8 mouse cellular contexts compared by ENCODE assay signal in the genomic region with DNA sequence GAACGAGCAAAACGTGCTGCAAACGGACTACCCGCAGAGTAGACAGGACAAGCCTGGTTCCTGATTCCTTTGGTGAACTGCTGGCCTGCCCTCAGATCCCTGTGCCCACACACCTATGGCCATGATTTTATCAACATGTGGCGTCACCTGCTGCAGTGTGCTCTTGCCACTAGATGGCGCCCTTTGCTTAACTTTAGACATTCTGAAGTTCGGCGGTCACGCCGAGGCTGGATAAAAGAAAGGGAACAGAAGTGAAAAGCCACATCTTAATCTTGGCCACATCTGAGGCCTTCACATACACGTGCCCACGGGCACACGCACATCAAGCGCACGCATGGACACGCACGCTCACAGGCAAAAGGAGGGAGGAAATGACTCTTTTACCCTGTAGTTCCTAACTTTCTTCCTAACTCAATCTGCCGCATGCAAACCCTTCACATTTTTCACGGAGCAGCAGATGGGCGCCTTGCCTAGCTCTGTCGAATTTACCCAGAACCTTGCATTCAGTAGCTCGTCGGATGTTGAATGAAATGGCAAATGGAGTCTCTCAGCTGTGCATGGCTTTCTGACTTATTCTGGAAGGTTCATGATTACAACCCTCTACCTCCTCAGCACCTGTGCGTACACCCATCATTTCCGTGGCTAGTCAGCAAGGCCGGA. TPM values are rescaled to one million over a fixed set of nuclear protein-coding genes. Genes with fewer than 3 reads are reported as not detected.
DNase-seq lines count a peak whose midpoint lies in the region; ATAC-seq lines count a peak whose summit lies in the region.

No protein-coding gene starts in this region.

- ATAC-seq in frontal cortex, adult (ENCODE audit: low TSS enrichment) = peak; percentile 95
- peak; percentile 92 for ATAC-seq in hindbrain, embryonic 16.5 days
- ATAC-seq in megakaryocyte, adult 5-6 weeks (ENCODE audit: poor library complexity, severe bottlenecking) = peak; percentile 86

- H3K27me3 ChIP-seq in hindbrain, embryonic 16.5 days (replicated peaks; ENCODE audit: control insufficient read depth, insufficient read depth, low read length) = no peaks in the 10 kb centered on the region

- H3K4me3 ChIP-seq in hindbrain, embryonic 16.5 days (ENCODE audit: low read length) = no peak overlapping the region

- H3K4me2 ChIP-seq in hindbrain, embryonic 16.5 days (ENCODE audit: low read length) = peak overlapping the region; percentile 42

- no peaks in the 10 kb centered on the region for H3K36me3 ChIP-seq in hindbrain, embryonic 16.5 days (ENCODE audit: control insufficient read depth, insufficient read depth, low read length)

- H3K27ac ChIP-seq in hindbrain, embryonic 16.5 days (ENCODE audit: low read depth, low read length) = no peak overlapping the region

- peak; percentile 84 for DNase-seq in NIH3T3 (ENCODE audit: low read depth)
- peak; percentile 67 for DNase-seq in cerebellum, adult 8-10 months
- peak; percentile 78 to 81 for DNase-seq in left cerebral cortex, adult 18-20 months (ENCODE audit: low spot score in 2 of 2)
- DNase-seq in right cerebral cortex, adult 18-20 months = peak; percentile 67
- DNase-seq in urinary bladder, adult 2 months (ENCODE audit: low spot score) = peak; percentile 41

- no peaks in the 10 kb centered on the region for H3K4me1 ChIP-seq in hindbrain, embryonic 16.5 days (ENCODE audit: control insufficient read depth, insufficient read depth, low read depth, low read length)

- H3K9ac ChIP-seq in hindbrain, embryonic 16.5 days (ENCODE audit: low read depth, low read length) = no peak overlapping the region

- H3K9me3 ChIP-seq in hindbrain, embryonic 16.5 days (ENCODE audit: control insufficient read depth, low read length) = peaks cover 4% of the 10 kb centered on the region

- WGBS in hindbrain, embryonic 16.5 days = 21% methylated on average over 26 of the region's 26 CpGs

RNA-seq across cellular contexts. Expression of gene Adgrf1, which starts 4.8 kb away (rescaled TPM):
- not detected in 2 replicates for polyA plus RNA-seq in hindbrain, embryonic 16.5 days (2015; fragmentation: Nextera tagmentation; extraction: Ambion mirVana)
- not detected for total RNA-seq in left cerebral cortex, adult 18-20 months (2021)
- 0.09 TPM in 1 of 2 replicates, not detected in the other for total RNA-seq in megakaryocyte, adult 5-6 weeks (2015)
- total RNA-seq in megakaryocyte, adult 5-6 weeks (2017) = not detected in 2 replicates
- polyA plus RNA-seq in urinary bladder, adult 2 months (2012; rRNA removed) = 0.01 TPM in 1 of 2 replicates, not detected in the other
